Comparison of ENCODE assay signal across 8 mouse cellular contexts in the genomic region with DNA sequence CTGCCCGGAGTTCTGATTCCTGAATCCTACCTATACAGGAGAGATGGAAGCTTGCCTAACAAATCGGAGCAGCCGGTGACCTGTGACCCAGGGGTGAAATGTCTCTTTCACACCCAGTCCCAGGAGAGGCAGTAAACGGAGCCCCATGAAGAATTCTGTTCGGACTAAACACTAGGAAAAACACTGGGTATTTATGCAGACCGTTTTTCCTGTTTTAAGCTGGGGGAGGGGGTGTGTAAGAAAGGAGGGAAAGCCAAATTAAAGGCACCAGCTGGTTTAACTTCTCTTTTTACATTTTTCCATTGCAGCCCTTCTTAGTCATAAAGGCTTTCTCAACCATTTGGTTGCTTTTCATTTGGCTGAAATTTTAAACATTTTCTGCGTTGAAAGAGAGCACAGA.
A peak's percentile ranks its signal among the peaks of the same experiment; 100 is the strongest.
DNase-seq lines count a peak whose midpoint lies in the region; ATAC-seq and TF ChIP-seq lines count a peak whose summit lies in the region.

No protein-coding gene starts in this region.

- H3K27ac ChIP-seq in forebrain, embryonic 10.5 days: 0 out of 2 replicates have a peak overlapping the region, but pooled peaks have one; percentile 35
- no peak overlapping the region for H3K27ac ChIP-seq in forebrain, embryonic 11.5 days (ENCODE audit: low read depth, low read length)
- no peak overlapping the region for H3K27ac ChIP-seq in kidney, adult 2 months (ENCODE audit: insufficient read depth, low read depth, low read length)

- WGBS in forebrain, embryonic 10.5 days: 32% methylated on average over 7 of the region's 7 CpGs
- 28% methylated on average over 7 of the region's 7 CpGs for WGBS in forebrain, embryonic 11.5 days
- WGBS in kidney, adult 2 months: 13% methylated on average over 7 of the region's 7 CpGs

- no peak overlapping the region for H3K9ac ChIP-seq in forebrain, embryonic 11.5 days (ENCODE audit: low read length)

- no peak overlapping the region for H3K4me3 ChIP-seq in forebrain, embryonic 10.5 days
- H3K4me3 ChIP-seq in forebrain, embryonic 11.5 days (ENCODE audit: low read depth, low read length): no peak overlapping the region
- no peak overlapping the region for H3K4me3 ChIP-seq in kidney, adult 2 months (ENCODE audit: insufficient read depth, low read depth, low read length)

- no peak for ATAC-seq in forebrain, embryonic 11.5 days (replicated peaks; ENCODE audit: low FRiP score)

- no peak for DNase-seq in forebrain, embryonic 10.5 days (ENCODE audit: extremely low spot score, low spot score)
- DNase-seq in forebrain, embryonic 11.5 days (ENCODE audit: low spot score): no peak
- peak; percentile 14 for DNase-seq in right cerebral cortex, postnatal 4 days
- no peak for DNase-seq in right cerebral cortex, postnatal 14 days
- DNase-seq in kidney, adult 2 months: peak; percentile 49
- peak; percentile 65 for DNase-seq in mesoderm, embryonic 11.5 days (ENCODE audit: low read depth, low spot score)
- no peak for DNase-seq in urinary bladder, postnatal 36 days (ENCODE audit: low spot score in 2 of 2)
- DNase-seq in ovary, adult 18-20 months (ENCODE audit: low spot score): no peak

- H3K36me3 ChIP-seq in forebrain, embryonic 10.5 days (replicated peaks): no peaks in the 10 kb centered on the region
- H3K36me3 ChIP-seq in forebrain, embryonic 11.5 days (ENCODE audit: control insufficient read depth, insufficient read depth, low read length): no peaks in the 10 kb centered on the region
- H3K36me3 ChIP-seq in kidney, adult 2 months (ENCODE audit: control insufficient read depth, insufficient read depth, low read length): no peaks in the 10 kb centered on the region

- H3K4me2 ChIP-seq in forebrain, embryonic 11.5 days (ENCODE audit: low read depth, low read length, severe bottlenecking): no peak overlapping the region

- peaks cover 33% of the 10 kb centered on the region for H3K4me1 ChIP-seq in forebrain, embryonic 10.5 days
- peaks cover 5% of the 10 kb centered on the region; the same call in 1 of the 2 replicates for H3K4me1 ChIP-seq in forebrain, embryonic 11.5 days (replicated peaks; ENCODE audit: control insufficient read depth, insufficient read depth, low read length)
- peaks cover 3% of the 10 kb centered on the region; the same call in 1 of the 2 replicates for H3K4me1 ChIP-seq in kidney, adult 2 months (ENCODE audit: control insufficient read depth, insufficient read depth, low read length)

- no peak for TF ChIP-seq POLR2A in kidney, adult 2 months (IDR thresholded peaks at IDR 0.05; ENCODE audit: low read depth, low read length)

- H3K27me3 ChIP-seq in forebrain, embryonic 10.5 days (ENCODE audit: poor library complexity, severe bottlenecking): no peaks in the 10 kb centered on the region
- H3K27me3 ChIP-seq in forebrain, embryonic 11.5 days (ENCODE audit: control insufficient read depth, insufficient read depth, low read length): no peaks in the 10 kb centered on the region
- H3K27me3 ChIP-seq in kidney, adult 2 months (replicated peaks; ENCODE audit: control insufficient read depth, insufficient read depth, low read length): no peaks in the 10 kb centered on the region

- no peaks in the 10 kb centered on the region for H3K9me3 ChIP-seq in forebrain, embryonic 10.5 days
- no peaks in the 10 kb centered on the region for H3K9me3 ChIP-seq in forebrain, embryonic 11.5 days (ENCODE audit: control insufficient read depth, low read length)

- no peak for TF ChIP-seq CTCF in kidney, adult 2 months (conservative IDR thresholded peaks at IDR 0.05; ENCODE audit: insufficient read depth, insufficient read length, low read depth, low read length)

Comparison
In these comparisons a context has a peak if more than half of its experiments do, and no peak if none do; other contexts are left out.
1. DNase-seq: peak in right cerebral cortex, postnatal 4 days (single experiment), kidney, adult 2 months (single experiment) and mesoderm, embryonic 11.5 days (single experiment); none in forebrain, embryonic 10.5 days (single experiment), forebrain, embryonic 11.5 days (single experiment), right cerebral cortex, postnatal 14 days (single experiment), urinary bladder, postnatal 36 days (0 of 2) and ovary, adult 18-20 months (single experiment).